Mouse (Mus musculus) midbrain, embryonic 16.5 days (tissue): Measurements from ENCODE around the gene Gm10715. TPM values are rescaled to one million over a fixed set of nuclear protein-coding genes. Genes with fewer than 3 reads are reported as not detected.
"Not testable (repeated sequence)": the region's sequence is repeated elsewhere in the genome, so short reads cannot be mapped to it uniquely, and the experiment has no call there.

Experiments used
- ATAC-seq: fragments of 200-750 bp; cut with Nextera tagmentation; 2 replicates; pipeline ENCODE4 v1.8.0; 2017; ENCODE audit warnings: moderate TSS enrichment
- H3K27ac ChIP-seq: fragments of 300-500 bp; sonication (generic); 2 replicates; pipeline ENCODE4 v1.5.1; 2014; ENCODE audit warnings: mild to moderate bottlenecking, low read length, mixed read lengths
- H3K27me3 ChIP-seq: fragments of 300-500 bp; sonication (generic); 2 replicates; pipeline ENCODE4 v1.6.1; 2014; ENCODE audit warnings: low read depth, low read length, mixed read lengths; ENCODE audit not compliant: control insufficient read depth, insufficient read depth
- H3K36me3 ChIP-seq: fragments of 300-500 bp; sonication (generic); 2 replicates; pipeline ENCODE4 v1.6.1; 2014; ENCODE audit warnings: mild to moderate bottlenecking, low read length, moderate library complexity, mixed read lengths; ENCODE audit not compliant: control insufficient read depth, insufficient read depth
- H3K4me1 ChIP-seq: fragments of 300-500 bp; sonication (generic); 2 replicates; pipeline ENCODE4 v1.6.1; 2014; ENCODE audit warnings: mild to moderate bottlenecking, low read length, mixed read lengths; ENCODE audit not compliant: control insufficient read depth, insufficient read depth
- H3K4me2 ChIP-seq: fragments of 300-500 bp; sonication (generic); 2 replicates; pipeline ENCODE4 v1.6.1; 2014; ENCODE audit warnings: mild to moderate bottlenecking, low read length, mixed read lengths
- H3K4me3 ChIP-seq: fragments of 300-500 bp; sonication (generic); 2 replicates; pipeline ENCODE4 v1.5.1; 2014; ENCODE audit warnings: low read depth, mild to moderate bottlenecking, low read length, moderate library complexity, mixed read lengths
- H3K9ac ChIP-seq: fragments of 300-500 bp; sonication (generic); 2 replicates; pipeline ENCODE4 v1.6.1; 2014; ENCODE audit warnings: low read depth, low read length, mixed read lengths
- H3K9me3 ChIP-seq: fragments of 300-500 bp; sonication (generic); replicated peaks from 2 replicates; pipeline ENCODE4 v1.6.1; 2014; ENCODE audit warnings: mild to moderate bottlenecking, low read length, mixed read lengths; ENCODE audit not compliant: control insufficient read depth, poor library complexity, severe bottlenecking
- WGBS: fragments of 180-500 bp; shearing (Covaris S2); extraction: QIAGEN DNeasy Blood & Tissue Kit; methylation state at CpG from one replicate; pipeline ENCODE4 v1.1.7; 2014; 5-methylcytosine and 5-hydroxymethylcytosine counted together
- microRNA-seq: library from miRNA; unstranded; fragments of <30 nt; microRNA quantifications from one replicate; pipeline ENCODE4, GENCODE M21; 2017
- polyA plus RNA-seq: library from polyadenylated mRNA; unstranded; fragments of >200 nt; fragmentation: Nextera tagmentation; extraction: Ambion mirVana; gene quantifications from 2 replicates; pipeline ENCODE4 v1.2.1, GENCODE M21; 2015

Gm10715 gene
- polyA plus RNA-seq, 1 experiment from 2014 or later: not detected

DNA sequence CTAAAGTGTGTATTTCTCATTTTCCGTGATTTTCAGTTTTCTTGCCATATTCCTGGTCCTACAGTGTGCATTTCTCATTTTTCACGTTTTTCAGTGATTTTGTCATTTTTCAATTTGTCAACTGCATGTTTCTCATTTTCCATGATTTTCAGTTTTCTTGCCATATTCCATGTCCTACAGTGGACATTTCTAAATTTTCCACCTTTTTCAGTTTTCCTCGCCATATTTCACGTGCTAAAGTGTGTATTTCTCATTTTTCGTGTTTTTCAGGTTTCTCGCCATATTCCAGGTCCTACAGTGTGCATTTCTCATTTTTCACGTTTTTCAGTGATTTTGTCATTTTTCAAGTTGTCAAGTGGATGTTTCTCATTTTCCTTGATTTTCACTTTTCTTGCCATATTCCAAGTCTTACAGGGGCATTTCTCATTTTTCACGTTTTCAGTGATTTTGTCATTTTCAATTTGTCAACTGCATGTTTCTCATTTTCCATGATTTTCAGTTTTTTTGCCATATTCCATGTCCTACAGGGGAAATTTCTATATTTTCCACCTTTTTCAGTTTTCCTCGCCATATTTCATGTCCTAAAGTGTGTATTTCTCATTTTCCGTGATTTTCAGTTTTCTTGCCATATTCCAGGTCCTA lies 5.9 kb upstream of the Gm10715 start:
- H3K27me3 ChIP-seq, H3K4me1 ChIP-seq, H3K9ac ChIP-seq, ATAC-seq, H3K4me3 ChIP-seq, H3K27ac ChIP-seq, H3K4me2 ChIP-seq, H3K36me3 ChIP-seq, H3K9me3 ChIP-seq: not testable (repeated sequence)
- WGBS: 71% methylated on average over 2 of the region's 10 CpGs

- not testable (repeated sequence) for H3K27ac ChIP-seq, H3K27me3 ChIP-seq, H3K4me1 ChIP-seq, H3K4me3 ChIP-seq, H3K9ac ChIP-seq, H3K36me3 ChIP-seq, ATAC-seq, H3K4me2 ChIP-seq, H3K9me3 ChIP-seq
- no CpG with 5 or more reads among the region's 8 CpGs for WGBS
Observed at GRCm38 (mm10) chr9:3034299-3034698, 2.4 kb upstream of the Gm10715 start, which contains the start of gene Gm17535. Gene Gm17535 (plus strand): TSS chr9:3034599.

DNA sequence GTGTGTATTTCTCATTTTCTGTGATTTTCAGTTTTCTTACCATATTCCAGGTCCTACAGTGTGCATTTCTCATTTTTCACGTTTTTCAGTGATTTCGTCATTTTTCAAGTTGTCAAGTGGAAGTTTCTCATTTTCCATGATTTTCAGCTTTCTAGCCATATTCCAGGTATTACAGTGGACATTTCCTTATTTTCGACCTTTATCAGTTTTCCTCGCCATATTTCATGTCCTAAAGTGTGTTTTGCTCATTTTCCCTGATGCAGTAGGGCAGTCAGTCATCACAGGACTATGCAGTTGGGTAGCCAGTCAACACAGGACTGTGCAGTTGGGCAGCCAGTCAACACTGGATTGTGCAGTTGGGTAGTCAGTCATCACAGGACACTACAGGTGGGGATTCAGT lies 1.5 kb downstream of the Gm10715 start:
- H3K4me3 ChIP-seq, H3K27me3 ChIP-seq, H3K4me1 ChIP-seq, ATAC-seq, H3K9ac ChIP-seq, H3K9me3 ChIP-seq, H3K4me2 ChIP-seq, H3K36me3 ChIP-seq, H3K27ac ChIP-seq: not testable (repeated sequence)
- WGBS: 55% methylated on average over 4 of the region's 4 CpGs

Small RNA genes lying within 50 kb of the gene (microRNA-seq; reads per million reads assigned to microRNA genes)
- not detected for gene Mir101c

Other genes starting within 250 kb of the Gm10715 start
- gene Gm10722, start 36.0 kb upstream of the Gm10715 start, polyA plus RNA-seq: not detected in 2 replicates
- 0.47 TPM in 1 of 2 replicates, not detected in the other for gene Gm11168, start 33.5 kb upstream of the Gm10715 start, polyA plus RNA-seq
- gene Gm10721, start 23.7 kb upstream of the Gm10715 start, polyA plus RNA-seq: not detected in 2 replicates
- not detected in 2 replicates for gene Gm10720, start 21.2 kb upstream of the Gm10715 start, polyA plus RNA-seq
- gene Gm10719, start 19.5 kb upstream of the Gm10715 start, polyA plus RNA-seq: not detected in 2 replicates
- not detected in 2 replicates for gene Gm10718, start 13.3 kb upstream of the Gm10715 start, polyA plus RNA-seq
- 0.45 and 0.55 TPM in 2 replicates for gene Gm10717, start 11.5 kb upstream of the Gm10715 start, polyA plus RNA-seq
- gene Gm17535, start 2.3 kb upstream of the Gm10715 start, polyA plus RNA-seq: not detected in 2 replicates